Mouse (Mus musculus) liver, embryonic 14.5 days (tissue): ENCODE measurements at regions not wholly inside any gene's neighbourhood (a gene's known extent, or its start where the extent isn't known, plus 50 kb on each side); places are given as distances from the start of the nearest gene placed in this dataset.

Experiments used
- CTCF ChIP-seq: IDR thresholded peaks from 2 replicates; pipeline ENCODE4 v1.5.1; 2016; ENCODE audit warnings: antibody characterized with exemption, low read depth, control low read depth
- EP300 ChIP-seq: IDR thresholded peaks from 2 replicates; pipeline ENCODE4 v1.6.1; 2016; ENCODE audit warnings: antibody characterized with exemption, low read depth

GRCm38 (mm10) chr3:56773920-56774319, 527.9 kb downstream of the Tm4sf1 start:
- TF ChIP-seq EP300, result no peak
- TF ChIP-seq CTCF, result no peak
